Mouse (Mus musculus): ENCODE measurements at regions not wholly inside any gene's neighbourhood (a gene's known extent, or its start where the extent isn't known, plus 50 kb on each side); places are given as distances from the start of the nearest gene placed in this dataset.

DNA sequence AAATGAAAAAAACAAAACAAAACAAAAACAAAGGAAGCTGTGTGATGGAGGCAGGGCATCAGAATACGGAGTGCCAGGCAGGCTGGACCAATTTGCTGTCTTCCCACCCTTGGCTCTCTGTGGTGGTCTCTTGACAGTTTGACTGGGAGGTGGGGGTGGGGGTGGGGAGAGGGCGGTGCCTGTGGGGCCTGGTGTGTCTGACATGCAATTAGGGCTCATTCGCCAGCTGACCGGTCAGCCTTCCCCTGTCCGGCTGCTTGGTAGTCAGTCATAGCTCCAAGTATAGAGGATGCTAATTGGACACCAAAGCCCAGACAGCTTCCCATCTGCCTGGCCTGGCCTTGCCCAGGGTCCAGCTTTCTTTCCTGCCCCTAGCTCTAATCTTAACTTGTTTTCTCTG lies 225.8 kb upstream of the 4930535I16Rik start:
- no peaks in the 10 kb centered on the region for H3K36me3 ChIP-seq
- H3K27me3 ChIP-seq (ENCODE audit: low read depth, poor library complexity, severe bottlenecking), result peaks cover 67% of the 10 kb centered on the region
- DNase-seq (ENCODE audit: low spot score), result no peak
- H3K4me3 ChIP-seq, result no peak overlapping the region
- no peaks in the 10 kb centered on the region for H3K9me3 ChIP-seq (replicated peaks)
- WGBS, result 23% methylated on average over 5 of the region's 5 CpGs
- no peak overlapping the region for H3K27ac ChIP-seq
- peaks cover 22% of the 10 kb centered on the region for H3K4me1 ChIP-seq

DNA sequence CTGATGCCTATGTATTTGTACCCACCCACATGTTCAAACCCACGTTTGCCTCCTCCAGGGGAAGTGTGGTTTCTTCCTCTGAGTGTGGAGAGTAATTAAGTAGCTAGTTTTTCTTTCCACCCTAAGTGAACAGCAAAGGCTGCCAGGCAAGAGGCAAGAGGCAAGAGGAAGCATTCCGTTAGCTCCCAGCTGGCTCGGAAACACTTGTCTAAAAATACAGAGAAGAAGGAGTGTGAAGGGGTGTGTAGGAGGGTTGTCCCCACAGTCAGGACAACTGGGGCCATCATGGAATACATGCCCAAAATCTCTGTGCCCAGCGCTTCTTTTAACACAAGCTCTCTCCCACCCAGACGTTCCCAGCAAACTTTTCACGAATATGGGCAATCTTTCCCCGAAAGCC lies 225.4 kb upstream of the 4930535I16Rik start:
- peaks cover 67% of the 10 kb centered on the region for H3K27me3 ChIP-seq (ENCODE audit: low read depth, poor library complexity, severe bottlenecking)
- WGBS, result 48% methylated on average over 7 of the region's 7 CpGs

GRCm38 (mm10) chr4:124142083-124142482 lies 224.3 kb upstream of the 4930535I16Rik start:
- Histone ChIP-seq H3K4me3 (no peak overlapping the region), H3K27ac (no peak overlapping the region), H3K9me3 (replicated peaks) (no peaks in the 10 kb centered on the region), H3K36me3 (no peaks in the 10 kb centered on the region), H3K4me1 (peaks cover 22% of the 10 kb centered on the region), H3K27me3 (ENCODE audit: low read depth, poor library complexity, severe bottlenecking) (peaks cover 61% of the 10 kb centered on the region)
- 12% methylated on average over 5 of the region's 5 CpGs for WGBS
- DNase-seq (ENCODE audit: low spot score), result peak; percentile 88

More for the DNA sequence above, 225.4 kb upstream of the 4930535I16Rik start:
- Histone ChIP-seq H3K36me3 (no peaks in the 10 kb centered on the region), H3K9me3 (replicated peaks) (no peaks in the 10 kb centered on the region), H3K4me3 (no peak overlapping the region), H3K4me1 (peaks cover 22% of the 10 kb centered on the region), H3K27ac (no peak overlapping the region)
- no peak for DNase-seq (ENCODE audit: low spot score)

DNA sequence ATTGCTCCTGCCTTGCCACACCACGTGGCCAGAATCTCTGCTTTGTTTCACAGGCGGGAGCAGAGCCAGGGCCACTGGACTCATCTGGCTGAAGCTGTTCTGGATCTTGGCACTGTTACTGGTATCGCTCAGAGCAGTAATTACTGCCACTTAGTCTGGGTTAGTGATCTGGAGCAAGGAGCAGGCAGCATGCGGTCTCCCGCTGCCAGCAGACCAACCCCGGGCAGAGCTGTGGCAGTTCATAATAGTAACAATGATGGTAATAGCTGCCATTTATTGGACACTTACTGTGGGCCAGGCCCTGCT lies 217.3 kb upstream of the 4930535I16Rik start:
- H3K27me3 ChIP-seq (ENCODE audit: low read depth, poor library complexity, severe bottlenecking), result peaks cover 21% of the 10 kb centered on the region; the same call in 1 of the 2 replicates
- WGBS, result 59% methylated on average over 6 of the region's 6 CpGs

DNA sequence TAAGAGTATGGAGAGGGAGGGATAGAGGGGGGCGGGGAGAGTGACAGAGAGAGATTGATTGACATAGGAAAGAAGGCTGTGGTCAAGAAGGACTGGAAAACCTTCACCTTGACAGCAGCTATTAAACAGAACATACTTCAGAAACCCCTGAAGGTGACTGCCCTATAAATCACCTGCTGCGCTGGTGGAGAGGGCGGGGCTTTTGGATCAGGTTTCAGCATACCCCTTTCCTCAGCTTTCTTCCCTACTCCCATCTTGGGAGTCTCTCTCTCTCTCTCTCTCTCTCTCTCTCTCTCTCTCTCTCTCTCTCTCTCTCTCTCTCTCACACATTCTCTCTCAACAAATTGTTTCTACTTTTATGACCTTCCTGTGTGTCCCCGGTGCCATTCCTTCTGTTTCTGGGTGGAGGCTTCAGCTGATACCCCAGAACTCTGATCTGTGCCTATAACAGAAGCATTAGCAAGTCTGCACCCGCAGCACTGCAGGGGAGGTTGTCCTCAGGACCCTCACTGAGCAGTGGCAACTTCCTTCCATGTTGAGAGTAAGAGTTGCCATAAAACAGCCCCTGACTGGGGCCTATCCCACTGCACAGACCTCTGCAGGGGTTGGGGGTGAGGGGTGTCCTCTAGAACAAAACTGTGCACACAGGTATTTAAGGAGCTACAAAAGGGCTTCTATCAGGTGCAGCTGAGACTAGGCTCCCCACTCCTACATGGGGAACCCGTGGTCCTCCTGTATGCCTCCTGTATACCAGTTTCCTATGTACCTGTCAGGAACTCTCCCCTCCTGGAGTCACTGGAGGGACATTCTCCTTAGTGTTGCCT lies 216.7 kb upstream of the 4930535I16Rik start:
- H3K36me3 ChIP-seq, result no peaks in the 10 kb centered on the region
- whole genome bisulfite sequencing, result 10% methylated on average over 6 of the region's 6 CpGs
- peak overlapping the region; percentile 29 for H3K4me3 ChIP-seq
- H3K27me3 ChIP-seq (ENCODE audit: low read depth, poor library complexity, severe bottlenecking), result peaks cover 19% of the 10 kb centered on the region; the same call in 1 of the 2 replicates
- DNase-seq (ENCODE audit: low spot score), result peak; percentile 73
- H3K4me1 ChIP-seq, result peaks cover 29% of the 10 kb centered on the region
- H3K27ac ChIP-seq, result peak overlapping the region; percentile 85
- H3K9me3 ChIP-seq (replicated peaks), result no peaks in the 10 kb centered on the region

More for the DNA sequence above, 217.3 kb upstream of the 4930535I16Rik start:
- Histone ChIP-seq H3K4me3 (no peak overlapping the region), H3K4me1 (peaks cover 31% of the 10 kb centered on the region), H3K9me3 (replicated peaks) (no peaks in the 10 kb centered on the region), H3K27ac (peak overlapping the region; percentile 85), H3K36me3 (no peaks in the 10 kb centered on the region)
- no peak for DNase-seq (ENCODE audit: low spot score)

DNA sequence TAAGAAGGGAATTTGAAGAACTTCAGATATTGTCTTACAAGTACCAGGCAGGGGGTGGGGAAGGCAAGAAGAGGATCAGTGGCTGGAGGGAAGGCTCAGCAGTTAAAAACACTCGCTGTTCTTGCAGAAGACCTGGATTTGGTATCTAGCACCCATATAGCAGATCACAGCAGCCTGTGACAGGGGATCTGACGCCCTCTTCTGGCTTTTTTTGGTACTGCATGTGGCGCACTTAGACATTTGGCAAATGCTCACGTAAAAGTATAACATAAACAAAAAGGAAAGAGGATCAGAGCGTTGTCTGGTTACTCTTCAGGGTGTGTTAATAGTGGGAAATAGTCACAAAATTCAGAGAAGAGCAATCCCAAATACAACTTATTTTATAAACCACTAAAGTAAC lies 213.1 kb upstream of the 4930535I16Rik start:
- H3K9me3 ChIP-seq (replicated peaks), result no peaks in the 10 kb centered on the region
- H3K36me3 ChIP-seq, result no peaks in the 10 kb centered on the region
- WGBS, result 75% methylated on average over 5 of the region's 5 CpGs
- H3K4me1 ChIP-seq, result peaks cover 32% of the 10 kb centered on the region
- no peak overlapping the region for H3K27ac ChIP-seq
- 0 out of 2 replicates have a peak, but pooled peaks cover 8% of the 10 kb centered on the region for H3K27me3 ChIP-seq (ENCODE audit: low read depth, poor library complexity, severe bottlenecking)
- DNase-seq (ENCODE audit: low spot score), result no peak
- H3K4me3 ChIP-seq, result no peak overlapping the region

GRCm38 (mm10) chr4:124126258-124126657 lies 208.4 kb upstream of the 4930535I16Rik start:
- DNase-seq (ENCODE audit: low spot score), result no peak

DNA sequence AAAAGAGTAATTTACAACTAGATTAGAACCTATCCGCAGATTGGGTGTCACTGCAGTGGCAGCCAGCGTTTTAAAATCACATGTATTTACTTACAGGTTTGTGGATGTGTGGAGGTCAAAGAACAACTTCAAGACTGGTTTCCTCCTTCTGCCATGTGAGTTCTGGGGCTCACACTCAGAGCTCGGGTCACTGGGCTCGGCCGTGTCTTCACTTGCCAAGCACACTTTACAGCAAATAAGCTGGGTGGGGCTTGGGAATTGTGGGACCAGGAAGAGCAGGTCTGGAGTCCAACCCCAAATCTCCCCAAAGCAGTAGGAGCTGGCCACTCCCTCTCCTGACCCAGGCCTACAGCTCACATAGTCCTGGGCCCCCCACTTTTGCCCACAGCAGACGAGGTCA lies 202.5 kb upstream of the 4930535I16Rik start:
- no peak overlapping the region for H3K27ac ChIP-seq
- H3K36me3 ChIP-seq, result no peaks in the 10 kb centered on the region
- no peak overlapping the region for H3K4me3 ChIP-seq
- peaks cover 12% of the 10 kb centered on the region; the same call in 1 of the 2 replicates for H3K27me3 ChIP-seq (ENCODE audit: low read depth, poor library complexity, severe bottlenecking)
- no peak for DNase-seq (ENCODE audit: low spot score)
- no peaks in the 10 kb centered on the region for H3K9me3 ChIP-seq (replicated peaks)
- no peaks in the 10 kb centered on the region for H3K4me1 ChIP-seq
- 57% methylated on average over 6 of the region's 6 CpGs for WGBS

More at GRCm38 (mm10) chr4:124126258-124126657, 208.4 kb upstream of the 4930535I16Rik start:
- Histone ChIP-seq H3K4me1 (peaks cover 3% of the 10 kb centered on the region; the same call in 1 of the 2 replicates), H3K27me3 (ENCODE audit: low read depth, poor library complexity, severe bottlenecking) (0 out of 2 replicates have a peak, but pooled peaks cover 4% of the 10 kb centered on the region), H3K36me3 (no peaks in the 10 kb centered on the region), H3K4me3 (no peak overlapping the region), H3K27ac (no peak overlapping the region), H3K9me3 (replicated peaks) (no peaks in the 10 kb centered on the region)
- 63% methylated on average over 8 of the region's 8 CpGs for WGBS

- Histone ChIP-seq H3K27me3 (ENCODE audit: low read depth, poor library complexity, severe bottlenecking) (peaks cover 7% of the 10 kb centered on the region; the same call in 1 of the 2 replicates), H3K36me3 (no peaks in the 10 kb centered on the region), H3K4me1 (no peaks in the 10 kb centered on the region), H3K4me3 (no peak overlapping the region), H3K27ac (no peak overlapping the region), H3K9me3 (replicated peaks) (no peaks in the 10 kb centered on the region)
- DNase-seq (ENCODE audit: low spot score), result no peak
- whole genome bisulfite sequencing, result 89% methylated on average over 12 of the region's 12 CpGs
These were observed 196.1 kb upstream of the 4930535I16Rik start for GRCm38 (mm10) chr4:124113856-124114345.

GRCm38 (mm10) chr4:124110705-124111104 lies 192.9 kb upstream of the 4930535I16Rik start:
- Histone ChIP-seq H3K36me3 (no peaks in the 10 kb centered on the region), H3K27me3 (ENCODE audit: low read depth, poor library complexity, severe bottlenecking) (peaks cover 4% of the 10 kb centered on the region; the same call in 1 of the 2 replicates), H3K9me3 (replicated peaks) (no peaks in the 10 kb centered on the region), H3K4me1 (no peaks in the 10 kb centered on the region), H3K27ac (no peak overlapping the region), H3K4me3 (no peak overlapping the region)
- 66% methylated on average over 8 of the region's 8 CpGs for WGBS
- peak; percentile 46 for DNase-seq (ENCODE audit: low spot score)

GRCm38 (mm10) chr4:124109371-124109770 lies 191.5 kb upstream of the 4930535I16Rik start:
- H3K4me3 ChIP-seq, result no peak overlapping the region
- no peaks in the 10 kb centered on the region for H3K36me3 ChIP-seq
- DNase-seq (ENCODE audit: low spot score), result no peak
- no peak overlapping the region for H3K27ac ChIP-seq
- peaks cover 4% of the 10 kb centered on the region; the same call in 1 of the 2 replicates for H3K27me3 ChIP-seq (ENCODE audit: low read depth, poor library complexity, severe bottlenecking)
- 90% methylated on average over 3 of the region's 3 CpGs for WGBS
- no peaks in the 10 kb centered on the region for H3K4me1 ChIP-seq
- no peaks in the 10 kb centered on the region for H3K9me3 ChIP-seq (replicated peaks)

GRCm38 (mm10) chr4:124102684-124103083 lies 184.9 kb upstream of the 4930535I16Rik start:
- peak; percentile 47 for DNase-seq (ENCODE audit: low spot score)
- Histone ChIP-seq H3K27me3 (ENCODE audit: low read depth, poor library complexity, severe bottlenecking) (peaks cover 17% of the 10 kb centered on the region; the same call in 1 of the 2 replicates), H3K36me3 (no peaks in the 10 kb centered on the region), H3K4me1 (peaks cover 8% of the 10 kb centered on the region), H3K27ac (no peak overlapping the region), H3K4me3 (no peak overlapping the region), H3K9me3 (replicated peaks) (no peaks in the 10 kb centered on the region)
- 34% methylated on average over 2 of the region's 2 CpGs for WGBS

GRCm38 (mm10) chr4:124086801-124087200 lies 169.0 kb upstream of the 4930535I16Rik start:
- WGBS, result 92% methylated on average over 7 of the region's 7 CpGs
- H3K4me1 ChIP-seq, result peaks cover 5% of the 10 kb centered on the region; the same call in 1 of the 2 replicates
- no peaks in the 10 kb centered on the region for H3K9me3 ChIP-seq (replicated peaks)
- no peaks in the 10 kb centered on the region for H3K27me3 ChIP-seq (ENCODE audit: low read depth, poor library complexity, severe bottlenecking)
- no peaks in the 10 kb centered on the region for H3K36me3 ChIP-seq
- H3K4me3 ChIP-seq, result no peak overlapping the region
- DNase-seq (ENCODE audit: low spot score), result no peak
- H3K27ac ChIP-seq, result no peak overlapping the region
